17 mouse cellular contexts compared by ENCODE assay signal in the genomic region with DNA sequence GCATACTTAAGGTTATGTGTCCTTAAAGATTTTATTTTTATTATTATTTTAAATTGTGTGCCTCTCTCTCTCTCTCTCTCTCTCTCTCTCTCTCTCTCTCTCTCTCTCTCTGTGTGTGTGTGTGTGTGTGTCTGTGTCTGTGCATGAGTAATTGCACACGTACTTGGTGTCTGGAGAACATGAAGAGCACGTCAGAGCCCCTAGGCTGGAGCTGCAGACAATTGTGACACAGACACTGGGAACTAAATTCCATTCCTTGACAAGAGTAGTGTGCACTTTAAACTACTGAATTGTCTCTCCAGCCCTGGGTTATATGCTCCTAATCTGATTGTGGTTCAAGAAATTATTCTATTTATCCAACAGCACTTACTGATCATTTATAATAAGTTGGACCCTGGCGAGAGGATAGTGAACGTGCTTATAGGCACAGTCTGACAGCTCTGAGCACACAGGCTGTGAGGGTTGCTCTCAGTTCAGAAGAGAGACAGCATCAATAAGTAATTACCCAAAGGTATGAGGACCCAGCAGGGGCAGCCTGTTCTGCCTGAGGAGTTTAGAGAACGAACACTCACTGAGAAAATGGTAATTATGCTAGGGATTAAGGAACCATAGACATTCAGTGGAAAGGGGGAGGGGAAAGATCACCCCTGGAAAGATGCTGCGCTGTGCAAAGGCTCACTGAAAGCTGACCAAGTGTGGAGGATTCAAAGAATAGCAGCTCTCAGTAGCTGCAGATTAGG. TPM values are rescaled to one million over a fixed set of nuclear protein-coding genes. Genes with fewer than 3 reads are reported as not detected.
DNase-seq lines count a peak whose midpoint lies in the region; ATAC-seq lines count a peak whose summit lies in the region.
"Had no signal": no experiment of that assay in that cellular context is flagged by ENCODE, and none has a peak within 500 bp of the region (broad histone marks: within the 10 kb centered on the region; RNA-seq: fewer than 3 reads in every experiment).

No protein-coding gene starts in this region.

- H3K4me1 ChIP-seq in forebrain, embryonic 12.5 days = peaks cover 13% of the 10 kb centered on the region
- H3K4me1 ChIP-seq in forebrain, embryonic 16.5 days (replicated peaks; ENCODE audit: control insufficient read depth, insufficient read depth, low read length) = no peaks in the 10 kb centered on the region
- no peaks in the 10 kb centered on the region for H3K4me1 ChIP-seq in hindbrain, embryonic 12.5 days
- H3K4me1 ChIP-seq in midbrain, embryonic 14.5 days (ENCODE audit: control insufficient read depth, insufficient read depth, low read length) = no peaks in the 10 kb centered on the region
- H3K4me1 ChIP-seq: intestine, embryonic 15.5 days; liver, embryonic 13.5 days had no signal

- DNase-seq in midbrain, embryonic 14.5 days = peak; percentile 67
- DNase-seq in left cerebral cortex, adult 9 months (ENCODE audit: low spot score in 2 of 2) = no peak
- no peak for DNase-seq in spleen, postnatal 4 days (ENCODE audit: low spot score in 2 of 2)
- DNase-seq in gastrocnemius, adult 8-10 months (ENCODE audit: low spot score in 2 of 2) = no peak
- no peak for DNase-seq in adrenal gland, adult 2 months
- DNase-seq: adrenal gland, postnatal 14 days; cerebellum, postnatal 25 days; heart, adult 18-20 months; kidney, postnatal 10 days; left cerebral cortex, postnatal 4 days; liver, embryonic 13.5 days; thymus, adult 18-20 months had no signal

- H3K4me2 ChIP-seq in forebrain, embryonic 12.5 days = no peak overlapping the region; the same call in 1 of the 2 replicates
- H3K4me2 ChIP-seq in forebrain, embryonic 16.5 days (ENCODE audit: low read length) = no peak overlapping the region
- no peak overlapping the region for H3K4me2 ChIP-seq in hindbrain, embryonic 12.5 days (replicated peaks)
- H3K4me2 ChIP-seq in midbrain, embryonic 14.5 days (ENCODE audit: low read length) = 0 out of 2 replicates have a peak overlapping the region, but pooled peaks have one; percentile 12
- H3K4me2 ChIP-seq: intestine, embryonic 15.5 days; liver, embryonic 13.5 days had no signal

- no peaks in the 10 kb centered on the region for H3K36me3 ChIP-seq in forebrain, embryonic 12.5 days (replicated peaks)
- H3K36me3 ChIP-seq in forebrain, embryonic 16.5 days (ENCODE audit: control insufficient read depth, insufficient read depth) = no peaks in the 10 kb centered on the region
- no peaks in the 10 kb centered on the region for H3K36me3 ChIP-seq in hindbrain, embryonic 12.5 days
- no peaks in the 10 kb centered on the region for H3K36me3 ChIP-seq in midbrain, embryonic 14.5 days (ENCODE audit: control insufficient read depth, insufficient read depth, low read length)
- H3K36me3 ChIP-seq: intestine, embryonic 15.5 days; liver, embryonic 13.5 days had no signal

- peak; percentile 75 for ATAC-seq in forebrain, embryonic 12.5 days (ENCODE audit: low FRiP score)
- no peak for ATAC-seq in forebrain, embryonic 16.5 days
- peak; percentile 79 for ATAC-seq in hindbrain, embryonic 12.5 days (ENCODE audit: low FRiP score)
- peak; percentile 84 for ATAC-seq in midbrain, embryonic 14.5 days (ENCODE audit: low FRiP score, low TSS enrichment)
- ATAC-seq: intestine, embryonic 15.5 days; lung, postnatal 0 days had no signal

- no peak overlapping the region for H3K4me3 ChIP-seq in forebrain, embryonic 12.5 days (replicated peaks)
- H3K4me3 ChIP-seq in forebrain, embryonic 16.5 days (replicated peaks; ENCODE audit: low read length) = no peak overlapping the region
- no peak overlapping the region for H3K4me3 ChIP-seq in hindbrain, embryonic 12.5 days
- no peak overlapping the region for H3K4me3 ChIP-seq in midbrain, embryonic 14.5 days (replicated peaks; ENCODE audit: low read depth, low read length)
- H3K4me3 ChIP-seq: intestine, embryonic 15.5 days; liver, embryonic 13.5 days had no signal

- H3K27me3 ChIP-seq in forebrain, embryonic 12.5 days = no peaks in the 10 kb centered on the region
- no peaks in the 10 kb centered on the region for H3K27me3 ChIP-seq in forebrain, embryonic 16.5 days (replicated peaks; ENCODE audit: control insufficient read depth, insufficient read depth, low read length)
- H3K27me3 ChIP-seq in hindbrain, embryonic 12.5 days = peaks cover 2% of the 10 kb centered on the region; the same call in 1 of the 2 replicates
- H3K27me3 ChIP-seq in midbrain, embryonic 14.5 days (ENCODE audit: control insufficient read depth, insufficient read depth, low read length) = no peaks in the 10 kb centered on the region
- H3K27me3 ChIP-seq: intestine, embryonic 15.5 days; liver, embryonic 13.5 days had no signal

- WGBS in forebrain, embryonic 12.5 days = 18% methylated on average over 6 of the region's 6 CpGs
- WGBS in forebrain, embryonic 16.5 days = 17% methylated on average over 6 of the region's 6 CpGs
- WGBS in hindbrain, embryonic 12.5 days = 24% methylated on average over 6 of the region's 6 CpGs
- 29% methylated on average over 6 of the region's 6 CpGs for WGBS in midbrain, embryonic 14.5 days

- 0 out of 2 replicates have a peak overlapping the region, but pooled peaks have one; percentile 36 for H3K27ac ChIP-seq in forebrain, embryonic 12.5 days
- no peak overlapping the region for H3K27ac ChIP-seq in forebrain, embryonic 16.5 days (ENCODE audit: low read length)
- H3K27ac ChIP-seq in hindbrain, embryonic 12.5 days = no peak overlapping the region
- peak overlapping the region; percentile 37; the same call in 1 of the 2 replicates for H3K27ac ChIP-seq in midbrain, embryonic 14.5 days (replicated peaks; ENCODE audit: low read depth, low read length)
- H3K27ac ChIP-seq: intestine, embryonic 15.5 days; liver, embryonic 13.5 days had no signal

- no peak overlapping the region for H3K9ac ChIP-seq in forebrain, embryonic 12.5 days
- H3K9ac ChIP-seq in forebrain, embryonic 16.5 days (replicated peaks; ENCODE audit: low read depth, low read length) = no peak overlapping the region
- no peak overlapping the region for H3K9ac ChIP-seq in hindbrain, embryonic 12.5 days
- H3K9ac ChIP-seq in midbrain, embryonic 14.5 days (replicated peaks; ENCODE audit: low read length) = no peak overlapping the region
- H3K9ac ChIP-seq: intestine, embryonic 15.5 days; liver, embryonic 13.5 days had no signal

- no peaks in the 10 kb centered on the region for H3K9me3 ChIP-seq in forebrain, embryonic 12.5 days
- no peaks in the 10 kb centered on the region for H3K9me3 ChIP-seq in forebrain, embryonic 16.5 days (ENCODE audit: control insufficient read depth, low read length)
- no peaks in the 10 kb centered on the region for H3K9me3 ChIP-seq in hindbrain, embryonic 12.5 days (replicated peaks)
- no peaks in the 10 kb centered on the region for H3K9me3 ChIP-seq in midbrain, embryonic 14.5 days (ENCODE audit: control insufficient read depth, low read length)
- H3K9me3 ChIP-seq: intestine, embryonic 15.5 days; liver, embryonic 13.5 days had no signal

RNA-seq across cellular contexts. Expression of gene Pdha1, which starts 28.2 kb away (rescaled TPM):
- 93.7 and 96.5 TPM in 2 replicates for polyA plus RNA-seq in forebrain, embryonic 12.5 days (2016; fragmentation: Nextera tagmentation; extraction: Ambion mirVana)
- 124 and 126 TPM in 2 replicates for polyA plus RNA-seq in forebrain, embryonic 16.5 days (2015; fragmentation: Nextera tagmentation; extraction: Ambion mirVana)
- polyA plus RNA-seq in hindbrain, embryonic 12.5 days (2016; fragmentation: Nextera tagmentation; extraction: Ambion mirVana) = 85.5 and 90.4 TPM in 2 replicates
- polyA plus RNA-seq in midbrain, embryonic 14.5 days (2014; fragmentation: Nextera tagmentation; extraction: Ambion mirVana) = 113 and 133 TPM in 2 replicates
- total RNA-seq in gastrocnemius, adult 8-10 months (2022) = 100 to 1,000 TPM; 455 to 556 (median 496) TPM
- total RNA-seq in adrenal gland, adult 2 months (2021) = 100 to 1,000 TPM; 361 to 388 TPM
- polyA plus RNA-seq in adrenal gland, adult 2 months (2012; rRNA removed) = 36.4 and 56.3 TPM in 2 replicates

Comparison
In these comparisons a context has a peak if more than half of its experiments do, and no peak if none do; other contexts are left out.
1. H3K27ac ChIP-seq: peak in forebrain, embryonic 12.5 days (single experiment) and midbrain, embryonic 14.5 days (single experiment); none in forebrain, embryonic 16.5 days (single experiment) and hindbrain, embryonic 12.5 days (single experiment).